Mouse (Mus musculus) intestine, embryonic 15.5 days (tissue): ENCODE measurements at regions not wholly inside any gene's neighbourhood (a gene's known extent, or its start where the extent isn't known, plus 50 kb on each side); places are given as distances from the start of the nearest gene placed in this dataset.
A peak's percentile ranks its signal among the peaks of the same experiment; 100 is the strongest.

Experiments
- ATAC-seq: fragments of 200-750 bp; cut with Nextera tagmentation; 2 replicates; pipeline ENCODE4 v1.8.0; 2017; ENCODE audit warnings: moderate TSS enrichment, moderate library complexity
- H3K27ac ChIP-seq: fragments of 300-500 bp; sonication (generic); 2 replicates; pipeline ENCODE4 v1.5.1; 2015; ENCODE audit warnings: mild to moderate bottlenecking, inconsistent platforms
- H3K27me3 ChIP-seq: fragments of 300-500 bp; sonication (generic); replicated peaks from 2 replicates; pipeline ENCODE4 v1.6.1; 2015; ENCODE audit warnings: inconsistent platforms
- H3K36me3 ChIP-seq: fragments of 300-500 bp; sonication (generic); 2 replicates; pipeline ENCODE4 v1.6.1; 2015; ENCODE audit warnings: inconsistent platforms
- H3K4me1 ChIP-seq: fragments of 300-500 bp; sonication (generic); replicated peaks from 2 replicates; pipeline ENCODE4 v1.6.1; 2015; ENCODE audit warnings: inconsistent platforms
- H3K4me2 ChIP-seq: fragments of 300-500 bp; sonication (generic); replicated peaks from 2 replicates; pipeline ENCODE4 v1.6.1; 2015; ENCODE audit warnings: mild to moderate bottlenecking, inconsistent platforms
- H3K4me3 ChIP-seq: fragments of 300-500 bp; sonication (generic); replicated peaks from 2 replicates; pipeline ENCODE4 v1.5.1; 2015; ENCODE audit warnings: inconsistent platforms
- H3K9ac ChIP-seq: fragments of 300-500 bp; sonication (generic); 2 replicates; pipeline ENCODE4 v1.6.1; 2015; ENCODE audit warnings: inconsistent platforms
- H3K9me3 ChIP-seq: fragments of 300-500 bp; sonication (generic); 2 replicates; pipeline ENCODE4 v1.6.1; 2016; ENCODE audit warnings: inconsistent platforms
- WGBS: fragments of 180-500 bp; shearing (Covaris S2); methylation state at CpG from one replicate; pipeline ENCODE4 v1.1.7; 2015; 5-methylcytosine and 5-hydroxymethylcytosine counted together

- Histone ChIP-seq H3K9me3 (no peaks in the 10 kb centered on the region), H3K27me3 (no peaks in the 10 kb centered on the region), H3K4me3 (no peak overlapping the region), H3K27ac (no peak overlapping the region), H3K36me3 (no peaks in the 10 kb centered on the region), H3K4me2 (no peak overlapping the region), H3K4me1 (no peaks in the 10 kb centered on the region), H3K9ac (no peak overlapping the region)
- no peak for ATAC-seq
- WGBS = 83% methylated on average over 2 of the region's 2 CpGs
These were observed 1245.0 kb upstream of the Dsel start for GRCm38 (mm10) chr1:113109706-113110105.

GRCm38 (mm10) chr1:113096086-113096485 is 1231.4 kb upstream of the Dsel start:
- Histone ChIP-seq H3K4me1 (no peaks in the 10 kb centered on the region), H3K4me2 (no peak overlapping the region), H3K27ac (no peak overlapping the region), H3K9ac (no peak overlapping the region), H3K27me3 (no peaks in the 10 kb centered on the region), H3K4me3 (no peak overlapping the region), H3K9me3 (no peaks in the 10 kb centered on the region), H3K36me3 (no peaks in the 10 kb centered on the region)
- ATAC-seq = no peak

GRCm38 (mm10) chr1:113089466-113089865 is 1224.7 kb upstream of the Dsel start:
- H3K36me3 ChIP-seq = no peaks in the 10 kb centered on the region
- H3K27me3 ChIP-seq = no peaks in the 10 kb centered on the region
- H3K4me1 ChIP-seq = no peaks in the 10 kb centered on the region
- no peak overlapping the region for H3K27ac ChIP-seq
- H3K9me3 ChIP-seq = no peaks in the 10 kb centered on the region
- H3K9ac ChIP-seq = no peak overlapping the region
- ATAC-seq = peak; percentile 59
- no peak overlapping the region for H3K4me3 ChIP-seq
- H3K4me2 ChIP-seq = no peak overlapping the region
